Mouse (Mus musculus) liver, adult 2 months (tissue): ENCODE results near the gene Aox2. TPM values are rescaled to one million over a fixed set of nuclear protein-coding genes. Genes with fewer than 3 reads are reported as not detected.

Experiments
- DNase-seq: peaks from one replicate; pipeline ENCODE4 v3.0.0-alpha.2; 2011; ENCODE audit warnings: low read depth, low spot score; ENCODE audit errors: extremely low read depth
- H3K27ac ChIP-seq: fragments of 200-500 bp; replicated peaks from 2 replicates; pipeline ENCODE4 v1.5.1; 2012; ENCODE audit warnings: low read depth, mild to moderate bottlenecking, control low read depth, inconsistent platforms, low read length; ENCODE audit not compliant: insufficient read depth
- H3K27me3 ChIP-seq: fragments of 200-500 bp; 2 replicates; pipeline ENCODE4 v1.6.1; 2012; ENCODE audit warnings: mild to moderate bottlenecking, moderate library complexity, low read length, inconsistent platforms; ENCODE audit not compliant: control insufficient read depth, insufficient read depth
- H3K36me3 ChIP-seq: fragments of 200-500 bp; 2 replicates; pipeline ENCODE4 v1.6.1; 2012; ENCODE audit warnings: low read length, inconsistent platforms; ENCODE audit not compliant: control insufficient read depth, insufficient read depth
- H3K4me1 ChIP-seq: fragments of 200-500 bp; 2 replicates; pipeline ENCODE4 v1.6.1; 2011; ENCODE audit warnings: low read length; ENCODE audit not compliant: control insufficient read depth, insufficient read depth
- H3K4me3 ChIP-seq: fragments of 200-500 bp; 2 replicates; pipeline ENCODE4 v1.5.1; 2011; ENCODE audit warnings: low read depth, mild to moderate bottlenecking, control low read depth, low read length, moderate library complexity; ENCODE audit not compliant: insufficient read depth
- H3K79me2 ChIP-seq: fragments of 200-500 bp; 2 replicates; pipeline ENCODE4 v1.6.1; 2012; ENCODE audit warnings: inconsistent platforms, mild to moderate bottlenecking, low read length, moderate library complexity; ENCODE audit not compliant: control insufficient read depth, insufficient read depth
- H3K9ac ChIP-seq: fragments of 200-500 bp; 2 replicates; pipeline ENCODE4 v1.6.1; 2012; ENCODE audit warnings: low read depth, mild to moderate bottlenecking, control low read depth, inconsistent platforms, low read length
- CTCF ChIP-seq: fragments of 200-500 bp; IDR thresholded peaks from 2 replicates; pipeline ENCODE4 v1.5.1; 2011; ENCODE audit warnings: low read depth, low read length, control low read depth
- POLR2A ChIP-seq: fragments of 200-500 bp; IDR thresholded peaks from 2 replicates; pipeline ENCODE4 v1.6.1; 2011; ENCODE audit warnings: low read length, control low read depth; ENCODE audit not compliant: insufficient read depth; ENCODE audit errors: extremely low read depth
- WGBS: fragments of 180-500 bp; shearing (Covaris S2); methylation state at CpG from one replicate; pipeline ENCODE4 v1.1.7; 2018; 5-methylcytosine and 5-hydroxymethylcytosine counted together
- polyA plus RNA-seq: library from polyadenylated mRNA; depleted of rRNA; stranded (reverse); fragments of >200 nt; gene quantifications from 2 replicates; pipeline ENCODE4 v1.2.3, GENCODE M21; 2012
- total RNA-seq: library from RNA; depleted of rRNA; stranded (reverse); fragments of >200 nt; gene quantifications from 2 replicates; pipeline ENCODE4 v1.2.3, GENCODE M21; 2014

Aox2 gene
- total and polyA plus RNA-seq, 2 experiments: under 0.01 TPM; not detected in 1

DNA sequence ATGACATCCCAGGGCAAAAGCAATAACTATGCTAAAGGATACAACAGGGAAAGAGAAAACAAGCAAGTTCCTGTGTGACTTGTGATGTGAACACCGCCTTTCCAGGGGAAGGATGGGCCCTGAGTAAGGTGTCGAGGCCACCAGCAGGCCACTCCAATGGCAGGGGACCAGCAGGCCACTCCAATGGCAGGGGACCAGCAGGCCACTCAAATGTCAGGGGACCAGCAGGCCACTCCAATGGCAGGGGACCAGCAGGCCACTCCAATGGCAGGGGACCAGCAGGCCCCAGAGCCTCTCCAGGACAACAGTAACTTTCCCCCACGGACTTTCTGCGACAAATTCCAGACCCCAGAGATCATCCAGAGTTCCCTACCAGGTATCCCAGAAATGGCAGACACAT is 2.3 kb downstream of the Aox2 start:
- TF ChIP-seq CTCF: no peak
- no peak for TF ChIP-seq POLR2A
- no peaks in the 10 kb centered on the region for H3K4me1 ChIP-seq
- H3K4me3 ChIP-seq: no peak overlapping the region
- WGBS: 84% methylated on average over 4 of the region's 4 CpGs
- H3K9ac ChIP-seq: no peak overlapping the region
- H3K27ac ChIP-seq: no peak overlapping the region
- H3K79me2 ChIP-seq: no peaks in the 10 kb centered on the region
- no peaks in the 10 kb centered on the region for H3K36me3 ChIP-seq
- no peak for DNase-seq
- no peaks in the 10 kb centered on the region for H3K27me3 ChIP-seq

DNA sequence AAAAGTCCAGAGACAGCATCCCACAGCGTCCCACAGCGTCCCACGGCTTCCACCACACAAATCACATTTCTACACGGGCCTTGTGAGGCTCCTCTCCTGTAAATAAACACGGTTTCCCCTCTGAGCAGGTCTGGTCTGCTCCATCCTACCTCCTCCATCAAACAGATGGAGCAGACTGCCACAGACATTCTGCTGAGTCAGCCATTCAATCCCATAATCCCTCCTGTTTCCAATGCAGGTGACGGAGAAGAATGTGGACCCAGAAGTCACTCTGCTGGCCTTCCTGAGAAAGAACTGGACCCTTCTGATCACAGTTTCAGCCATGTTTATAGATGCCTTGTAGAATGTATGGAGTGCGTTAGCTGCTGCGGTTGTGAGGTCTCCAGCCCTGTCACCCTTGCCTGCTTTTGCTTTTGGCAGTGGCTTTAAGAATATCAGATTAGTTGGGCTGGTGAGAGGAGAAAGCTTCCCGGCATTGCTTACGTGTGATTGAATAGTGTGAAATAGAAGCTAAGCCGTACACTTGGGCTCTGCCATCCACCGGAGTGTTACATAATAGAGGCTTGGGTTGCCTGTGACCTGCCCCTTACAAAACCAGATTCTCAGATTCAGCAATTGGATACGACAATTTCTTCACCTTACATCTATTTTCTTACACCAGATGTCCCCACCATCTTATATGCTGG is 3.0 kb downstream of the Aox2 start:
- no peaks in the 10 kb centered on the region for H3K36me3 ChIP-seq
- no peaks in the 10 kb centered on the region for H3K27me3 ChIP-seq
- no peak overlapping the region for H3K27ac ChIP-seq
- H3K4me1 ChIP-seq: no peaks in the 10 kb centered on the region
- no peak overlapping the region for H3K9ac ChIP-seq
- no peak for DNase-seq
- WGBS: 82% methylated on average over 13 of the region's 13 CpGs
- TF ChIP-seq POLR2A (no peak), CTCF (no peak)
- H3K4me3 ChIP-seq: no peak overlapping the region
- H3K79me2 ChIP-seq: no peaks in the 10 kb centered on the region

DNA sequence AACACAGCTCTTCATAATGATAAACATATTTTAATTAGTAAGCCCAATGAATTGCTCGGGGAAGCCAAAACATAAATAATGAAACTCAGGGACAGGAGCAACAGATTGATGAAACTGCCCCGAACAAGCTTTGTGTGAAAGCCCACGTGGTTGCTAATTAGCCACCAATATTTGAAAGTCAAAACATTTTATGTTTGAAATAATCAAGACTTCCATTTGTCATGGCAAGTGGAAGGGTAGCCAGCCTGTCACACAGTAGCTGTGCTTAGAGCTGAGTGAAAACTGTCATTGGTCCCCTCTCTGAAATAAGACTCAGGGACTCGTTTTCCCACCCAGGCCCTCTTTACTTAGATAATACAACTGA is 3.5 kb downstream of the Aox2 start:
- 75% methylated on average over 4 of the region's 4 CpGs for WGBS

DNA sequence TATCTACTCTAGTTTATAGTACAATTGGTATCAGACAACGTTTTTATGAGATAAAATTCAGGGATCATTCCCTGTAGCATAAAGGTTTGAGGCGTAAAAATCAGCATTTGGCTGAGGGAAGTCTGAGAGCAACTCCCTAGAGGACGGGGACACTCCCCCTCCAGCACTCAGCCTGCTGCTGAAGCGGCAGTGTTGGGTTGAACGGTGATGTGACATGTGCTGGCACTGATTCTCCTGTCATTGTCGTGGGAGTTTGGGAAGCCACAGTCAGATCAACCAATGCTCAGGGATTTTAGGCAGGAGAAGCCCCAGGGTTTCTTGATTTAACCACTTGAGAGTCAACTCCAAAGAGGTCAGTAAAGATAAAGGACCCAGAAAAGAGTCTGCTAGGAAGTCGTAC is 6.4 kb downstream of the Aox2 start:
- H3K4me1 ChIP-seq: no peaks in the 10 kb centered on the region
- H3K9ac ChIP-seq: no peak overlapping the region
- peaks cover 4% of the 10 kb centered on the region; the same call in 1 of the 2 replicates for H3K27me3 ChIP-seq
- H3K79me2 ChIP-seq: no peaks in the 10 kb centered on the region
- no peak overlapping the region for H3K27ac ChIP-seq
- no peak for DNase-seq
- no peak overlapping the region for H3K4me3 ChIP-seq
- 67% methylated on average over 7 of the region's 7 CpGs for WGBS
- no peaks in the 10 kb centered on the region for H3K36me3 ChIP-seq
- no peak for TF ChIP-seq CTCF
- TF ChIP-seq POLR2A: no peak

More for the DNA sequence above, 3.5 kb downstream of the Aox2 start:
- no peak overlapping the region for H3K9ac ChIP-seq
- DNase-seq: no peak
- H3K4me3 ChIP-seq: no peak overlapping the region
- no peaks in the 10 kb centered on the region for H3K36me3 ChIP-seq
- H3K27me3 ChIP-seq: no peaks in the 10 kb centered on the region
- H3K27ac ChIP-seq: no peak overlapping the region
- no peaks in the 10 kb centered on the region for H3K79me2 ChIP-seq
- no peaks in the 10 kb centered on the region for H3K4me1 ChIP-seq
- TF ChIP-seq CTCF: no peak

DNA sequence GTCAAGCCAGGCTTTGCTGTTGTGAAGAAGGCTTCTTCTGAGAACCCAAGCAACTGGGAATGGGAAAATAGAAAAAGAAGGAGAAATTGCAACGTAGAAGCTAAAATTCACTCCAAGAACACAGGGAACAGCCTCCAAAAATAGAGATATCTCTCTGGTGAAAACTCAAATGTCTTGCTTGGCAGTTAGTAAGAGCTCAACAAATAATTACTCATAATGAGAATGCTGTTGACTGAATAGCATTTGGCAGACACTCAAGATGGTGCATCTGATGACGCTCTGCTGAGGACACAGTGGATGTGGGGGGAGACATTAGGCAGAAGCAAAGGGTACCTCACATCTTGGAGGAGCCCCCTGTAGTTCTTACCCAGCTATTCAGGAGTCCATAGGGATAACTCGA is 10.0 kb downstream of the Aox2 start:
- TF ChIP-seq CTCF (no peak), POLR2A (no peak)
- Histone ChIP-seq H3K9ac (no peak overlapping the region), H3K36me3 (no peaks in the 10 kb centered on the region), H3K27me3 (peaks cover 8% of the 10 kb centered on the region; the same call in 1 of the 2 replicates), H3K79me2 (no peaks in the 10 kb centered on the region), H3K4me1 (no peaks in the 10 kb centered on the region), H3K27ac (no peak overlapping the region), H3K4me3 (no peak overlapping the region)
- no peak for DNase-seq
- WGBS: 78% methylated on average over 3 of the region's 3 CpGs

DNA sequence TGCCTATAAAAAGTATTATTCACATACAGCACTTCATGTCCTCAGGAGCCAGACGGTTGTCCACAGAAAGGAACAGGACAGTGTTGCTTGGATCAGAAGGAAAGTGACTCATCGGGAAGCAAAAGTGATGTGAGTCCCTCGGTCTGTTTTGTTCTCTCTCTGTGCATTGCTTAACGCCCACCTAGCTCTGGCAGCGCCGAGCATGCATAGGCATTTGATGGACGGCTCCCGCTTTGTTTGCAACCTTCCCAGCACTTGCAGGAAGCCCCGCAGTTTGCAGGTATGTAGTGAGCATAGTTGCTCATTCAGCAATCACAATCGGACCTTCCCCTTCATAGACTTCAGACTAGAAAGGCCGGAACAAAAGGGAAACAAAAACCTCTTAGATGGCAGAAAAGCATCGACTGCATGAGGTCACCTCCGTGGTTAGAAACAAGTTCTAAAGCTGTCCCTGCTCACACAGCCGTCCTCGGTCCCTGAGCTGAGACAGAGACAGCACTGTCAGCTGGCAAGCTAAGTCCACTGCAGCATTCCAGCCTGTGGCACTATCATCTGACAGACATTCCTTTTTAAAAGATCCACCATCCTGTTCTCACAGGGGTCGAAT is 11.8 kb downstream of the Aox2 start:
- no peaks in the 10 kb centered on the region for H3K4me1 ChIP-seq
- no peak overlapping the region for H3K27ac ChIP-seq
- H3K27me3 ChIP-seq: peaks cover 8% of the 10 kb centered on the region; the same call in 1 of the 2 replicates
- WGBS: 52% methylated on average over 16 of the region's 16 CpGs
- TF ChIP-seq POLR2A (no peak), CTCF (no peak)
- H3K36me3 ChIP-seq: no peaks in the 10 kb centered on the region
- no peaks in the 10 kb centered on the region for H3K79me2 ChIP-seq
- H3K4me3 ChIP-seq: no peak overlapping the region
- H3K9ac ChIP-seq: no peak overlapping the region
- no peak for DNase-seq
